Mouse (Mus musculus) ES-E14 (cell line): ENCODE results near the gene Mrpl12.

Source experiments
- HCFC1 ChIP-seq: IDR thresholded peaks from 2 replicates; pipeline ENCODE4 v1.6.1; 2012; ENCODE audit warnings: low read length, inconsistent platforms, borderline replicate concordance; ENCODE audit not compliant: insufficient read depth
- ZC3H11A ChIP-seq: IDR thresholded peaks from 2 replicates; pipeline ENCODE4 v1.6.1; 2012; ENCODE audit warnings: low read depth, mild to moderate bottlenecking, inconsistent platforms, low read length, borderline replicate concordance
- ZNF384 ChIP-seq: IDR thresholded peaks from 2 replicates; pipeline ENCODE4 v1.6.1; 2012; ENCODE audit warnings: low read depth, low read length, inconsistent platforms

DNA sequence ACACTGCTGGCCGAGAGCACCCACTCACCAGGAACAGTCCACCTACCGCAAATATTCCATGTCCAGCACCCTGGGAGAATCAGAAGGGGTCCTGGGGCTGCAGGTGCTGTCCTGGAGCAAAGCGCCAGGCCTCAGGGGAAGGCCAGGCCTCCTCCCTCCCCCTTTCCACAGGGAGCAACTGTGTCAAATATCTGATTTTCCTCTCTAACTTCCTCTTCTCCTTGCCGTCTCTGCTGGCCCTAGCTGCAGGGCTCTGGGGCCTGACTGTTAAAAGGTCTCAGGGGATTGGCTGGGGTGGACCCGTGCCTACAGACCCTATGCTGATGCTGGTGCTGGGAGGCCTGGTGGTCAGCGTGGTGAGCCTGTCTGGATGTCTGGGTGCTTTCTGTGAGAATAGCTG is 40.3 kb upstream of the Mrpl12 start:
- TF ChIP-seq ZC3H11A (no peak), HCFC1 (no peak), ZNF384 (no peak)
